Mouse (Mus musculus) spleen, adult 2 months (tissue): ENCODE data around the gene Tmem29. TPM values are rescaled to one million over a fixed set of nuclear protein-coding genes. Genes with fewer than 3 reads are reported as not detected.
A peak's percentile ranks its signal among the peaks of the same experiment; 100 is the strongest.
"Not testable (repeated sequence)": the region's sequence is repeated elsewhere in the genome, so short reads cannot be mapped to it uniquely, and the experiment has no call there.

Experiments
- DNase-seq, 2 experiments: peaks; one replicate each; pipeline versions ENCODE4 v3.0.0 to v3.0.0-alpha.2; 2012 to 2021; ENCODE audit warnings: low spot score in 2 of 2, low read depth in 1 of 2
- H3K27ac ChIP-seq: fragments of 200-500 bp; 2 replicates; pipeline ENCODE4 v1.5.1; 2012; ENCODE audit warnings: low read length, inconsistent platforms; ENCODE audit not compliant: insufficient read depth
- H3K27me3 ChIP-seq: fragments of 200-500 bp; 2 replicates; pipeline ENCODE4 v1.6.1; 2012; ENCODE audit warnings: mild to moderate bottlenecking, moderate library complexity, low read length, inconsistent platforms; ENCODE audit not compliant: control insufficient read depth, insufficient read depth
- H3K36me3 ChIP-seq: fragments of 200-500 bp; 2 replicates; pipeline ENCODE4 v1.6.1; 2012; ENCODE audit warnings: mild to moderate bottlenecking, low read length, inconsistent platforms; ENCODE audit not compliant: control insufficient read depth, insufficient read depth
- H3K4me1 ChIP-seq: fragments of 200-500 bp; 2 replicates; pipeline ENCODE4 v1.6.1; 2011; ENCODE audit warnings: inconsistent platforms; ENCODE audit not compliant: control insufficient read depth, insufficient read depth, insufficient read length
- H3K4me3 ChIP-seq: fragments of 200-500 bp; 2 replicates; pipeline ENCODE4 v1.5.1; 2011; ENCODE audit warnings: mild to moderate bottlenecking, inconsistent platforms; ENCODE audit not compliant: insufficient read depth, insufficient read length; ENCODE audit errors: extremely low read depth
- CTCF ChIP-seq: fragments of 200-500 bp; IDR thresholded peaks from 2 replicates; pipeline ENCODE4 v1.5.1; 2011; ENCODE audit warnings: mild to moderate bottlenecking, inconsistent platforms; ENCODE audit not compliant: insufficient read depth, insufficient read length, insufficient replicate concordance; ENCODE audit errors: extremely low read depth
- POLR2A ChIP-seq: fragments of 200-500 bp; IDR thresholded peaks from 2 replicates; pipeline ENCODE4 v1.6.1; 2011; ENCODE audit warnings: low read depth, low read length, inconsistent platforms
- WGBS: fragments of 180-500 bp; shearing (Covaris S2); methylation state at CpG from one replicate; pipeline ENCODE4 v1.1.7; 2018; 5-methylcytosine and 5-hydroxymethylcytosine counted together
- polyA plus RNA-seq: library from polyadenylated mRNA; depleted of rRNA; stranded (reverse); fragments of >200 nt; gene quantifications from 2 replicates; pipeline ENCODE4 v1.2.3, GENCODE M21; 2012; rRNA removed

The Tmem29 gene
- 0.88 and 1.2 TPM in 2 replicates for polyA plus RNA-seq

- TF ChIP-seq CTCF = peak; percentile 54; the same call in 1 of the 2 replicates
- no peak; the same call in 1 of the 2 replicates for TF ChIP-seq POLR2A
- 0% methylated on average over 30 of the region's 30 CpGs for WGBS
- Histone ChIP-seq H3K4me3 (peak within 1 kb of the TSS; percentile 76), H3K27ac (peak within 1 kb of the TSS; percentile 87), H3K36me3 (no peaks in the 10 kb centered on the region), H3K4me1 (peaks cover 2% of the 10 kb centered on the region; the same call in 1 of the 2 replicates), H3K27me3 (no peaks in the 10 kb centered on the region)
- DNase-seq = peak; percentile 73 to 76
Observed at GRCm38 (mm10) chrX:150458766-150459350, at the start of gene Tmem29. Tmem29 (minus strand) TSS chrX:150459154.

- no peak overlapping the region for H3K4me3 ChIP-seq
- H3K27me3 ChIP-seq = no peaks in the 10 kb centered on the region
- no peak overlapping the region for H3K27ac ChIP-seq
- TF ChIP-seq POLR2A (no peak), CTCF (no peak)
- H3K4me1 ChIP-seq = no peaks in the 10 kb centered on the region; the same call in 1 of the 2 replicates
- WGBS = 86% methylated on average over 6 of the region's 6 CpGs
- DNase-seq = no peak
- H3K36me3 ChIP-seq = no peaks in the 10 kb centered on the region
Observed at GRCm38 (mm10) chrX:150508696-150509095, 49.7 kb upstream of the Tmem29 start.

- DNase-seq, H3K4me1 ChIP-seq, H3K27me3 ChIP-seq, H3K4me3 ChIP-seq, H3K36me3 ChIP-seq, H3K27ac ChIP-seq: not testable (repeated sequence)
- 76% methylated on average over 3 of the region's 10 CpGs for WGBS
Observed at GRCm38 (mm10) chrX:150487811-150488210, 28.9 kb upstream of the Tmem29 start.

GRCm38 (mm10) chrX:150486314-150487030, 27.5 kb upstream of the Tmem29 start:
- H3K4me1 ChIP-seq, H3K4me3 ChIP-seq, DNase-seq, H3K27ac ChIP-seq, H3K36me3 ChIP-seq, H3K27me3 ChIP-seq: not testable (repeated sequence)
- 49% methylated on average over 12 of the region's 22 CpGs for WGBS

GRCm38 (mm10) chrX:150477854-150478780, 19.2 kb upstream of the Tmem29 start:
- no peaks in the 10 kb centered on the region for H3K36me3 ChIP-seq
- under 1% methylated on average over 34 of the region's 34 CpGs for WGBS
- TF ChIP-seq POLR2A = no peak
- TF ChIP-seq CTCF = peak; percentile 54; the same call in 1 of the 2 replicates
- no peaks in the 10 kb centered on the region for H3K27me3 ChIP-seq
- peak; percentile 71 to 77 for DNase-seq
- peak overlapping the region; percentile 99 for H3K27ac ChIP-seq
- H3K4me1 ChIP-seq = no peaks in the 10 kb centered on the region
- peak overlapping the region; percentile 74 for H3K4me3 ChIP-seq

- TF ChIP-seq CTCF (no peak), POLR2A (no peak)
- 76% methylated on average over 1 of the region's 1 CpGs for WGBS
- no peak overlapping the region for H3K4me3 ChIP-seq
- no peaks in the 10 kb centered on the region for H3K4me1 ChIP-seq
- no peak for DNase-seq
- no peak overlapping the region for H3K27ac ChIP-seq
- H3K36me3 ChIP-seq = no peaks in the 10 kb centered on the region
- no peaks in the 10 kb centered on the region for H3K27me3 ChIP-seq
Observed at GRCm38 (mm10) chrX:150471416-150471815, 12.5 kb upstream of the Tmem29 start.
